Mouse (Mus musculus): ENCODE measurements around the gene Zbtb37. TPM values are rescaled to one million over a fixed set of nuclear protein-coding genes. Genes with fewer than 3 reads are reported as not detected.

The Zbtb37 gene
- total and polyA plus RNA-seq, 2 experiments: 0.33 to 4.4 TPM

GRCm38 (mm10) chr1:161063351-161063750 is 28.7 kb upstream of the Zbtb37 start:
- Histone ChIP-seq H3K27ac (replicated peaks; ENCODE audit: insufficient read depth, low read depth, low read length) (no peak overlapping the region), H3K9ac (ENCODE audit: low read depth, low read length) (no peak overlapping the region), H3K79me2 (ENCODE audit: control insufficient read depth, insufficient read depth, low read length) (no peaks in the 10 kb centered on the region), H3K4me3 (ENCODE audit: insufficient read depth, low read depth, low read length) (no peak overlapping the region), H3K27me3 (ENCODE audit: control insufficient read depth, insufficient read depth, low read length) (no peaks in the 10 kb centered on the region), H3K36me3 (ENCODE audit: control insufficient read depth, insufficient read depth, low read length) (peaks cover 10% of the 10 kb centered on the region), H3K4me1 (ENCODE audit: control insufficient read depth, insufficient read depth, low read length) (no peaks in the 10 kb centered on the region)
- WGBS: 83% methylated on average over 1 of the region's 1 CpGs
- DNase-seq (ENCODE audit: extremely low read depth, low read depth, low spot score): no peak
- TF ChIP-seq POLR2A (IDR thresholded peaks at IDR 0.05; ENCODE audit: extremely low read depth, insufficient read depth, low read length) (no peak), CTCF (IDR thresholded peaks at IDR 0.05; ENCODE audit: low read depth, low read length) (no peak)

GRCm38 (mm10) chr1:161057164-161057563 is 22.5 kb upstream of the Zbtb37 start:
- no peak overlapping the region for H3K4me3 ChIP-seq (ENCODE audit: insufficient read depth, low read depth, low read length)
- no peaks in the 10 kb centered on the region for H3K79me2 ChIP-seq (ENCODE audit: control insufficient read depth, insufficient read depth, low read length)
- H3K36me3 ChIP-seq (ENCODE audit: control insufficient read depth, insufficient read depth, low read length): peaks cover 18% of the 10 kb centered on the region
- H3K9ac ChIP-seq (ENCODE audit: low read depth, low read length): no peak overlapping the region
- no peak for DNase-seq (ENCODE audit: extremely low read depth, low read depth, low spot score)
- no peaks in the 10 kb centered on the region for H3K4me1 ChIP-seq (ENCODE audit: control insufficient read depth, insufficient read depth, low read length)
- no peak overlapping the region for H3K27ac ChIP-seq (replicated peaks; ENCODE audit: insufficient read depth, low read depth, low read length)
- WGBS: 100% methylated on average over 1 of the region's 1 CpGs
- no peaks in the 10 kb centered on the region for H3K27me3 ChIP-seq (ENCODE audit: control insufficient read depth, insufficient read depth, low read length)
- no peak for TF ChIP-seq CTCF (IDR thresholded peaks at IDR 0.05; ENCODE audit: low read depth, low read length)

- no peak for DNase-seq (ENCODE audit: extremely low read depth, low read depth, low spot score)
- H3K79me2 ChIP-seq (ENCODE audit: control insufficient read depth, insufficient read depth, low read length): no peaks in the 10 kb centered on the region
- peaks cover 24% of the 10 kb centered on the region for H3K36me3 ChIP-seq (ENCODE audit: control insufficient read depth, insufficient read depth, low read length)
- H3K4me1 ChIP-seq (ENCODE audit: control insufficient read depth, insufficient read depth, low read length): no peaks in the 10 kb centered on the region
- 77% methylated on average over 3 of the region's 3 CpGs for WGBS
- H3K27me3 ChIP-seq (ENCODE audit: control insufficient read depth, insufficient read depth, low read length): no peaks in the 10 kb centered on the region
- H3K27ac ChIP-seq (replicated peaks; ENCODE audit: insufficient read depth, low read depth, low read length): no peak overlapping the region
- no peak for TF ChIP-seq CTCF (IDR thresholded peaks at IDR 0.05; ENCODE audit: low read depth, low read length)
- no peak for TF ChIP-seq POLR2A (IDR thresholded peaks at IDR 0.05; ENCODE audit: extremely low read depth, insufficient read depth, low read length)
- H3K9ac ChIP-seq (ENCODE audit: low read depth, low read length): no peak overlapping the region
- H3K4me3 ChIP-seq (ENCODE audit: insufficient read depth, low read depth, low read length): no peak overlapping the region
Measured at GRCm38 (mm10) chr1:161046972-161047371, 12.3 kb upstream of the Zbtb37 start.

GRCm38 (mm10) chr1:161041261-161042020 is 6.8 kb upstream of the Zbtb37 start:
- 92% methylated on average over 7 of the region's 7 CpGs for WGBS
- no peak overlapping the region for H3K27ac ChIP-seq (replicated peaks; ENCODE audit: insufficient read depth, low read depth, low read length)
- H3K79me2 ChIP-seq (ENCODE audit: control insufficient read depth, insufficient read depth, low read length): no peaks in the 10 kb centered on the region
- DNase-seq (ENCODE audit: extremely low read depth, low read depth, low spot score): no peak
- peaks cover 35% of the 10 kb centered on the region for H3K36me3 ChIP-seq (ENCODE audit: control insufficient read depth, insufficient read depth, low read length)
- no peak for TF ChIP-seq POLR2A (IDR thresholded peaks at IDR 0.05; ENCODE audit: extremely low read depth, insufficient read depth, low read length)
- TF ChIP-seq CTCF (IDR thresholded peaks at IDR 0.05; ENCODE audit: low read depth, low read length): no peak
- no peak overlapping the region for H3K4me3 ChIP-seq (ENCODE audit: insufficient read depth, low read depth, low read length)
- no peak overlapping the region for H3K9ac ChIP-seq (ENCODE audit: low read depth, low read length)
- H3K27me3 ChIP-seq (ENCODE audit: control insufficient read depth, insufficient read depth, low read length): no peaks in the 10 kb centered on the region
- peaks cover 10% of the 10 kb centered on the region; the same call in 1 of the 2 replicates for H3K4me1 ChIP-seq (ENCODE audit: control insufficient read depth, insufficient read depth, low read length)

GRCm38 (mm10) chr1:161040855-161041254 is 6.2 kb upstream of the Zbtb37 start:
- Histone ChIP-seq H3K4me1 (ENCODE audit: control insufficient read depth, insufficient read depth, low read length) (peaks cover 16% of the 10 kb centered on the region; the same call in 1 of the 2 replicates), H3K27ac (replicated peaks; ENCODE audit: insufficient read depth, low read depth, low read length) (no peak overlapping the region), H3K79me2 (ENCODE audit: control insufficient read depth, insufficient read depth, low read length) (no peaks in the 10 kb centered on the region), H3K4me3 (ENCODE audit: insufficient read depth, low read depth, low read length) (no peak overlapping the region), H3K36me3 (ENCODE audit: control insufficient read depth, insufficient read depth, low read length) (peaks cover 40% of the 10 kb centered on the region), H3K27me3 (ENCODE audit: control insufficient read depth, insufficient read depth, low read length) (no peaks in the 10 kb centered on the region), H3K9ac (ENCODE audit: low read depth, low read length) (no peak overlapping the region)
- TF ChIP-seq POLR2A (IDR thresholded peaks at IDR 0.05; ENCODE audit: extremely low read depth, insufficient read depth, low read length): no peak
- TF ChIP-seq CTCF (IDR thresholded peaks at IDR 0.05; ENCODE audit: low read depth, low read length): no peak
- no peak for DNase-seq (ENCODE audit: extremely low read depth, low read depth, low spot score)

- peaks cover 42% of the 10 kb centered on the region for H3K36me3 ChIP-seq (ENCODE audit: control insufficient read depth, insufficient read depth, low read length)
- no peak for TF ChIP-seq POLR2A (IDR thresholded peaks at IDR 0.05; ENCODE audit: extremely low read depth, insufficient read depth, low read length)
- TF ChIP-seq CTCF (IDR thresholded peaks at IDR 0.05; ENCODE audit: low read depth, low read length): no peak
- no peak overlapping the region for H3K9ac ChIP-seq (ENCODE audit: low read depth, low read length)
- H3K27ac ChIP-seq (replicated peaks; ENCODE audit: insufficient read depth, low read depth, low read length): no peak overlapping the region
- no peak overlapping the region for H3K4me3 ChIP-seq (ENCODE audit: insufficient read depth, low read depth, low read length)
- no peaks in the 10 kb centered on the region for H3K27me3 ChIP-seq (ENCODE audit: control insufficient read depth, insufficient read depth, low read length)
- no peak for DNase-seq (ENCODE audit: extremely low read depth, low read depth, low spot score)
- 31% methylated on average over 1 of the region's 1 CpGs for WGBS
- no peaks in the 10 kb centered on the region for H3K79me2 ChIP-seq (ENCODE audit: control insufficient read depth, insufficient read depth, low read length)
- H3K4me1 ChIP-seq (ENCODE audit: control insufficient read depth, insufficient read depth, low read length): peaks cover 17% of the 10 kb centered on the region; the same call in 1 of the 2 replicates
Measured at GRCm38 (mm10) chr1:161040426-161040770, 5.7 kb upstream of the Zbtb37 start.
